ENCODE assay signal across 7 mouse cellular contexts in the genomic region with DNA sequence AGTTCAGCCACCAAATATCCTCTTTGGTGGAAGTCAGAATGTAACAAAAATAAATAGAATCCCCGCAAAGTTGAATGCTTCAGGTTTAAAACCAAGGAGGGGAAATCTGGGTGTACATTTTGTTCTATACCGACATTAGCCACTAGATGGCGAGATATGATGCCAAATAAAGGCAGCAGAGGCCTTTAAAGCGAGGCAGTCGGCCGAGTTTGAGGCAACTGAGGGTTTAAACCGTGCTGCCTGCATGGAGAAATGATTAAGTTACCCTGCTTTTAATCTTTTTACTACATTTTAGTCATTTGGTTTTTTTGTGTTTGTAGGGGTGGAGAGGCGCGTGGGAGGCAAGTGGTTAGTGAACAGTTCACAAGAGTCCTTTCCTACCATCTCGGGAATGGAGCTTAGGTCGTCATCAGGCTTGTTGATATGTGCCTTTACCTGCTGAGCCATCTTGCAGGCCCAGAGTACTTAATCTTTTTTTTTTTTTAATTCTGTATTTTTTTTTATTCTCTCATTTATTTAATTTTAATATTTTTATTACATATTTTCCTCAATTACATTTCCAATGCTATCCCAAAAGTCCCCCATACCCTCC.
DNase-seq lines count a peak whose midpoint lies in the region; TF ChIP-seq lines count a peak whose summit lies in the region.

No protein-coding gene starts in this region.

- no peak for TF ChIP-seq EP300 in MEL (IDR thresholded peaks at IDR 0.05; ENCODE audit: low read depth in 1 of 2, low read length in 2 of 2)

- H3K4me1 ChIP-seq in MEL (ENCODE audit: control insufficient read depth in 1 of 2, insufficient read depth in 2 of 2, low read length in 2 of 2) = no peaks in the 10 kb centered on the region
- no peaks in the 10 kb centered on the region for H3K4me1 ChIP-seq in embryonic fibroblast, embryonic 13.5 days (ENCODE audit: control insufficient read depth, insufficient read depth, low read length)

- H3K9me3 ChIP-seq in MEL (replicated peaks; ENCODE audit: insufficient read depth, low read length) = no peaks in the 10 kb centered on the region

- TF ChIP-seq RAD21 in MEL (IDR thresholded peaks at IDR 0.05; ENCODE audit: low read depth, low read length) = peak; percentile 99

- H3K36me3 ChIP-seq in MEL (ENCODE audit: control insufficient read depth in 1 of 2, insufficient read depth in 2 of 2, low read length in 2 of 2) = no peaks in the 10 kb centered on the region; a peak in 1 of 4 replicates

- peak; percentile 91 for DNase-seq in MEL (ENCODE audit: low read depth, low spot score)
- DNase-seq in adrenal gland, postnatal 36 days = peak; percentile 27 to 40
- DNase-seq in heart, postnatal 4 days = peak; percentile 67
- peak; percentile 71 to 81 for DNase-seq in layer of hippocampus, adult 2 months (ENCODE audit: low spot score in 2 of 2)
- peak; percentile 77 for DNase-seq in lung, postnatal 10 days
- DNase-seq in retina, adult 2 months (ENCODE audit: low read depth, low spot score) = peak; percentile 39

- H3K4me3 ChIP-seq in MEL (ENCODE audit: control insufficient read depth in 1 of 2, insufficient read depth in 1 of 2, low read depth in 2 of 2, low read length in 2 of 2) = peak overlapping the region in 1 of 2 experiments; percentile 35; a peak in 3 of 4 replicates
- H3K4me3 ChIP-seq in embryonic fibroblast, embryonic 13.5 days (ENCODE audit: insufficient read depth, low read length) = no peak overlapping the region
- no peak overlapping the region for H3K4me3 ChIP-seq in layer of hippocampus, adult 2 months

- TF ChIP-seq POLR2A in MEL (IDR thresholded peaks at IDR 0.05; ENCODE audit: control insufficient read depth in 1 of 2, insufficient read depth in 1 of 2, low read depth in 1 of 2, low read length in 2 of 2, poor library complexity in 1 of 2) = no peak
- no peak for TF ChIP-seq POLR2A in embryonic fibroblast, embryonic 13.5 days (IDR thresholded peaks at IDR 0.05; ENCODE audit: low read depth, low read length)

- peak; percentile 69 to 97 (median 79) for TF ChIP-seq CTCF in MEL (IDR thresholded peaks at IDR 0.05 in 2 of 3, conservative IDR thresholded peaks at IDR 0.05 in 1 of 3; ENCODE audit: control insufficient read depth in 1 of 3, insufficient read depth in 1 of 3, low read depth in 2 of 3, low read length in 3 of 3, poor library complexity in 1 of 3, severe bottlenecking in 1 of 3)
- 0 out of 2 replicates have a peak, but pooled peaks have one; percentile 23 for TF ChIP-seq CTCF in embryonic fibroblast, embryonic 13.5 days (IDR thresholded peaks at IDR 0.05; ENCODE audit: borderline replicate concordance, insufficient read depth, low read length)
- TF ChIP-seq CTCF in layer of hippocampus, adult 2 months (conservative IDR thresholded peaks at IDR 0.05) = peak; percentile 92

- no peaks in the 10 kb centered on the region for H3K79me2 ChIP-seq in MEL (ENCODE audit: control insufficient read depth, insufficient read depth, low read length, poor library complexity)

- H3K27me3 ChIP-seq in MEL (ENCODE audit: control insufficient read depth in 1 of 2, insufficient read depth in 2 of 2, low read length in 2 of 2) = no peaks in the 10 kb centered on the region

- no peak overlapping the region for H3K27ac ChIP-seq in MEL (ENCODE audit: control insufficient read depth, low read depth, low read length)
- H3K27ac ChIP-seq in embryonic fibroblast, embryonic 13.5 days (ENCODE audit: insufficient read depth, low read length) = no peak overlapping the region
- no peak overlapping the region for H3K27ac ChIP-seq in layer of hippocampus, adult 2 months

- peak overlapping the region; percentile 37 for H3K9ac ChIP-seq in MEL (ENCODE audit: control insufficient read depth, low read depth, low read length, poor library complexity, severe bottlenecking)

TF ChIP-seq in MEL, 35 proteins besides CTCF, POLR2A, EP300 and RAD21:
- peak; percentile 23; the same call in 1 of the 2 replicates for TF ChIP-seq HCFC1 (IDR thresholded peaks at IDR 0.05; ENCODE audit: low read depth, low read length)
- TF ChIP-seq JUND (IDR thresholded peaks at IDR 0.05; ENCODE audit: low read depth, low read length) = no peak
- peak; percentile 63; the same call in 1 of the 2 replicates for TF ChIP-seq SIN3A (IDR thresholded peaks at IDR 0.05; ENCODE audit: low read length)
- TF ChIP-seq RCOR1 (IDR thresholded peaks at IDR 0.05; ENCODE audit: low read depth, low read length) = no peak
- no peak for TF ChIP-seq MAZ (IDR thresholded peaks at IDR 0.05; ENCODE audit: low read depth, low read length)
- TF ChIP-seq NRF1 (IDR thresholded peaks at IDR 0.05; ENCODE audit: insufficient read depth, low read depth, low read length, poor library complexity, severe bottlenecking) = no peak
- TF ChIP-seq TCF12 (IDR thresholded peaks at IDR 0.05; ENCODE audit: low read depth, low read length) = no peak
- TF ChIP-seq ZC3H11A (IDR thresholded peaks at IDR 0.05; ENCODE audit: low read depth, low read length) = peak; percentile 99
- TF ChIP-seq MEF2A (IDR thresholded peaks at IDR 0.05; ENCODE audit: extremely low read depth, insufficient replicate concordance, low read depth, low read length, poor library complexity, severe bottlenecking) = no peak
- TF ChIP-seq E2F4 (IDR thresholded peaks at IDR 0.05; ENCODE audit: borderline replicate concordance, low read depth, low read length) = no peak
- TF ChIP-seq NELFE (IDR thresholded peaks at IDR 0.05; ENCODE audit: low read depth, low read length) = no peak
- no peak for TF ChIP-seq GATA1 (IDR thresholded peaks at IDR 0.05; ENCODE audit: low read depth, low read length)
- TF ChIP-seq USF2 (IDR thresholded peaks at IDR 0.05; ENCODE audit: borderline replicate concordance in 1 of 2, insufficient read depth in 1 of 2, low read depth in 1 of 2, low read length in 2 of 2) = no peak
- TF ChIP-seq SMC3 (IDR thresholded peaks at IDR 0.05; ENCODE audit: low read depth, low read length) = peak; percentile 99
- TF ChIP-seq MXI1 (IDR thresholded peaks at IDR 0.05; ENCODE audit: low read depth, low read length) = no peak
- TF ChIP-seq ZKSCAN1 (IDR thresholded peaks at IDR 0.05; ENCODE audit: low read depth, low read length) = 0 out of 2 replicates have a peak, but pooled peaks have one; percentile 10
- no peak for TF ChIP-seq MAX (IDR thresholded peaks at IDR 0.05; ENCODE audit: low read length)
- peak; percentile 9; the same call in 1 of the 2 replicates for TF ChIP-seq ZNF384 (IDR thresholded peaks at IDR 0.05; ENCODE audit: low read depth, low read length)

Comparison
In these comparisons a context has a peak if more than half of its experiments do, and no peak if none do; other contexts are left out.
1. DNase-seq: peak in every context shown above with its lines; median percentile 91 in MEL; 77 in lung, postnatal 10 days; 76 in layer of hippocampus, adult 2 months; 67 in heart, postnatal 4 days; 39 in retina, adult 2 months; 34 in adrenal gland, postnatal 36 days.
2. CTCF ChIP-seq: peak in every context shown above with its lines; median percentile 92 in layer of hippocampus, adult 2 months; 79 in MEL; 23 in embryonic fibroblast, embryonic 13.5 days.